Mouse (Mus musculus) cerebellum, adult 2 months (tissue): ENCODE measurements around the gene Med24.

ENCODE experiments used
- CTCF ChIP-seq: fragments of 200-500 bp; IDR thresholded peaks from 2 replicates; pipeline ENCODE4 v1.5.1; 2011; ENCODE audit warnings: low read depth, mild to moderate bottlenecking, control low read depth, low read length, moderate library complexity, borderline replicate concordance; ENCODE audit not compliant: insufficient read depth
- POLR2A ChIP-seq: fragments of 200-500 bp; IDR thresholded peaks from 2 replicates; pipeline ENCODE4 v1.6.1; 2011; ENCODE audit warnings: low read length, control low read depth, borderline replicate concordance; ENCODE audit not compliant: insufficient read depth

- TF ChIP-seq CTCF (no peak), POLR2A (no peak)
Observed at GRCm38 (mm10) chr11:98711046-98711434, 18.2 kb downstream of the Med24 start.
